Comparison of ENCODE assay signal across 9 mouse cellular contexts in genomic region chr1:152088030-152088429, GRCm38 (mm10). TPM values are rescaled to one million over a fixed set of nuclear protein-coding genes. Genes with fewer than 3 reads are reported as not detected.
DNase-seq lines count a peak whose midpoint lies in the region; ATAC-seq lines count a peak whose summit lies in the region.
"Had no signal": no experiment of that assay in that cellular context is flagged by ENCODE, and none has a peak within 500 bp of the region (broad histone marks: within the 10 kb centered on the region; RNA-seq: fewer than 3 reads in every experiment).

No protein-coding gene starts in this region.

- peak overlapping the region; percentile 81 for H3K4me3 ChIP-seq in heart, embryonic 16.5 days (ENCODE audit: low read length)
- H3K4me3 ChIP-seq in embryonic facial prominence, embryonic 12.5 days: no peak overlapping the region
- H3K4me3 ChIP-seq in hindbrain, embryonic 11.5 days (ENCODE audit: low read depth, low read length): peak overlapping the region; percentile 74
- peak overlapping the region; percentile 73 for H3K4me3 ChIP-seq in midbrain, embryonic 12.5 days

- no peak overlapping the region; the same call in 1 of the 2 replicates for H3K27ac ChIP-seq in heart, embryonic 16.5 days (ENCODE audit: low read length)
- H3K27ac ChIP-seq in embryonic facial prominence, embryonic 12.5 days: no peak overlapping the region
- no peak overlapping the region for H3K27ac ChIP-seq in hindbrain, embryonic 11.5 days (ENCODE audit: low read depth, low read length)
- H3K27ac ChIP-seq in midbrain, embryonic 12.5 days (replicated peaks): no peak overlapping the region

- H3K27me3 ChIP-seq in heart, embryonic 16.5 days (ENCODE audit: control insufficient read depth, insufficient read depth, low read length): no peaks in the 10 kb centered on the region
- no peaks in the 10 kb centered on the region for H3K27me3 ChIP-seq in embryonic facial prominence, embryonic 12.5 days
- H3K27me3 ChIP-seq in hindbrain, embryonic 11.5 days (ENCODE audit: control insufficient read depth, insufficient read depth, low read length): no peaks in the 10 kb centered on the region
- H3K27me3 ChIP-seq in midbrain, embryonic 12.5 days: no peaks in the 10 kb centered on the region

- no peaks in the 10 kb centered on the region for H3K36me3 ChIP-seq in heart, embryonic 16.5 days (ENCODE audit: control insufficient read depth, insufficient read depth)
- no peaks in the 10 kb centered on the region for H3K36me3 ChIP-seq in embryonic facial prominence, embryonic 12.5 days
- H3K36me3 ChIP-seq in hindbrain, embryonic 11.5 days (ENCODE audit: control insufficient read depth, insufficient read depth, low read length): no peaks in the 10 kb centered on the region
- no peaks in the 10 kb centered on the region for H3K36me3 ChIP-seq in midbrain, embryonic 12.5 days

- H3K9ac ChIP-seq in heart, embryonic 16.5 days (ENCODE audit: low read length): peak overlapping the region; percentile 43
- H3K9ac ChIP-seq in embryonic facial prominence, embryonic 12.5 days: no peak overlapping the region
- no peak overlapping the region; the same call in 1 of the 2 replicates for H3K9ac ChIP-seq in hindbrain, embryonic 11.5 days (ENCODE audit: low read depth, low read length)
- peak overlapping the region; percentile 92 for H3K9ac ChIP-seq in midbrain, embryonic 12.5 days (replicated peaks)

- H3K4me2 ChIP-seq in heart, embryonic 16.5 days (ENCODE audit: low read depth, low read length): peak overlapping the region; percentile 95
- peak overlapping the region; percentile 85 for H3K4me2 ChIP-seq in embryonic facial prominence, embryonic 12.5 days (replicated peaks)
- H3K4me2 ChIP-seq in hindbrain, embryonic 11.5 days (replicated peaks; ENCODE audit: low read depth, low read length): peak overlapping the region; percentile 65
- H3K4me2 ChIP-seq in midbrain, embryonic 12.5 days (replicated peaks): peak overlapping the region; percentile 80

- H3K9me3 ChIP-seq in heart, embryonic 16.5 days (replicated peaks; ENCODE audit: control insufficient read depth, low read length): no peaks in the 10 kb centered on the region
- no peaks in the 10 kb centered on the region for H3K9me3 ChIP-seq in embryonic facial prominence, embryonic 12.5 days
- H3K9me3 ChIP-seq in hindbrain, embryonic 11.5 days (ENCODE audit: control insufficient read depth, low read length): no peaks in the 10 kb centered on the region
- no peaks in the 10 kb centered on the region for H3K9me3 ChIP-seq in midbrain, embryonic 12.5 days

- no peak for ATAC-seq in heart, embryonic 16.5 days (replicated peaks; ENCODE audit: extremely low read depth, insufficient read depth, low FRiP score)
- ATAC-seq in embryonic facial prominence, embryonic 12.5 days (ENCODE audit: insufficient number of reproducible peaks, insufficient read depth, low FRiP score, low TSS enrichment): no peak
- no peak for ATAC-seq in hindbrain, embryonic 11.5 days (ENCODE audit: low FRiP score)
- no peak for ATAC-seq in midbrain, embryonic 12.5 days (ENCODE audit: low FRiP score, low read depth)

- no peak for DNase-seq in heart, adult 8-10 months (ENCODE audit: low spot score)
- DNase-seq in hindbrain, embryonic 11.5 days (ENCODE audit: low spot score): no peak
- no peak for DNase-seq in urinary bladder, adult 18-20 months (ENCODE audit: low spot score in 2 of 2)
- DNase-seq in spleen, postnatal 36 days (ENCODE audit: low spot score in 2 of 2): no peak
- DNase-seq in gastrocnemius, postnatal 10 days: no peak
- DNase-seq: right cerebral cortex, postnatal 25 days had no signal

- peaks cover 36% of the 10 kb centered on the region for H3K4me1 ChIP-seq in heart, embryonic 16.5 days (ENCODE audit: control insufficient read depth, insufficient read depth, low read length)
- H3K4me1 ChIP-seq in embryonic facial prominence, embryonic 12.5 days: peaks cover 54% of the 10 kb centered on the region
- H3K4me1 ChIP-seq in hindbrain, embryonic 11.5 days (replicated peaks; ENCODE audit: control insufficient read depth, insufficient read depth, low read length): peaks cover 13% of the 10 kb centered on the region
- H3K4me1 ChIP-seq in midbrain, embryonic 12.5 days: peaks cover 63% of the 10 kb centered on the region

- 62% methylated on average over 5 of the region's 5 CpGs for WGBS in heart, embryonic 16.5 days
- WGBS in embryonic facial prominence, embryonic 12.5 days: 60% methylated on average over 5 of the region's 5 CpGs
- 72% methylated on average over 5 of the region's 5 CpGs for WGBS in hindbrain, embryonic 11.5 days
- WGBS in midbrain, embryonic 12.5 days: 57% methylated on average over 5 of the region's 5 CpGs

RNA-seq across cellular contexts. Expression of gene 1700025G04Rik, which starts 1.9 kb away (rescaled TPM):
- polyA plus RNA-seq in heart, embryonic 16.5 days (2015; fragmentation: Nextera tagmentation; extraction: Ambion mirVana): 25.8 and 28.0 TPM in 2 replicates
- 10 to 100 TPM; 37.1 to 52.9 (median 46.2) TPM for total RNA-seq in heart, adult 8-10 months (2022)
- polyA plus RNA-seq in embryonic facial prominence, embryonic 12.5 days (2016; fragmentation: Nextera tagmentation; extraction: Ambion mirVana): 34.7 and 37.6 TPM in 2 replicates
- 46.1 and 52.7 TPM in 2 replicates for polyA plus RNA-seq in hindbrain, embryonic 11.5 days (2014; fragmentation: Nextera tagmentation; extraction: Ambion mirVana)
- polyA plus RNA-seq in midbrain, embryonic 12.5 days (2016; fragmentation: Nextera tagmentation; extraction: Ambion mirVana): 38.4 and 42.4 TPM in 2 replicates
- total RNA-seq in gastrocnemius, postnatal 10 days (2021): 10 to 100 TPM; 80.5 to 80.9 TPM

Comparison
In these comparisons a context has a peak if more than half of its experiments do, and no peak if none do; other contexts are left out.
1. H3K9ac ChIP-seq: peak in heart, embryonic 16.5 days (single experiment) and midbrain, embryonic 12.5 days (single experiment); none in embryonic facial prominence, embryonic 12.5 days (single experiment) and hindbrain, embryonic 11.5 days (single experiment).
2. Peak in every context shown above with its lines, with median percentiles within 50 percentile points of each other: H3K4me2 ChIP-seq.